Mouse (Mus musculus) forebrain, postnatal 0 days (tissue): ENCODE results near the gene Epsti1. TPM values are rescaled to one million over a fixed set of nuclear protein-coding genes. Genes with fewer than 3 reads are reported as not detected.

Source experiments
- ATAC-seq: fragments of 200-750 bp; cut with Nextera tagmentation; 2 replicates; pipeline ENCODE4 v1.8.0; 2017; ENCODE audit warnings: mild to moderate bottlenecking, moderate library complexity
- DNase-seq: peaks from one replicate; pipeline ENCODE4 v3.0.0-alpha.2; 2015
- H3K27ac ChIP-seq: fragments of 300-500 bp; sonication (generic); 2 replicates; pipeline ENCODE4 v1.5.1; 2014; ENCODE audit warnings: low read depth, mild to moderate bottlenecking, antibody characterized with exemption, low read length, moderate library complexity, mixed read lengths
- H3K27me3 ChIP-seq: fragments of 300-500 bp; sonication (generic); 2 replicates; pipeline ENCODE4 v1.6.1; 2014; ENCODE audit warnings: mild to moderate bottlenecking, low read length, mixed read lengths; ENCODE audit not compliant: insufficient read depth
- H3K36me3 ChIP-seq: fragments of 300-500 bp; sonication (generic); 2 replicates; pipeline ENCODE4 v1.6.1; 2014; ENCODE audit warnings: mild to moderate bottlenecking, moderate library complexity; ENCODE audit not compliant: insufficient read depth
- H3K4me1 ChIP-seq: fragments of 300-500 bp; sonication (generic); 2 replicates; pipeline ENCODE4 v1.6.1; 2014; ENCODE audit warnings: antibody characterized with exemption; ENCODE audit not compliant: insufficient read depth
- H3K4me2 ChIP-seq: fragments of 300-500 bp; sonication (generic); 2 replicates; pipeline ENCODE4 v1.6.1; 2014; ENCODE audit warnings: low read depth, mild to moderate bottlenecking, moderate library complexity
- H3K4me3 ChIP-seq: fragments of 300-500 bp; sonication (generic); 2 replicates; pipeline ENCODE4 v1.5.1; 2014; ENCODE audit warnings: low read depth, low read length, mixed read lengths
- H3K9ac ChIP-seq: fragments of 300-500 bp; sonication (generic); 2 replicates; pipeline ENCODE4 v1.6.1; 2014; ENCODE audit warnings: mild to moderate bottlenecking
- H3K9me3 ChIP-seq: fragments of 300-500 bp; sonication (generic); 2 replicates; pipeline ENCODE4 v1.6.1; 2016; ENCODE audit warnings: low read length
- CTCF ChIP-seq: sonication (generic); IDR thresholded peaks from 2 replicates; pipeline ENCODE4 v1.5.1; 2016; ENCODE audit warnings: antibody characterized with exemption, control low read depth, low read depth
- WGBS: fragments of 180-500 bp; shearing (Covaris S2); extraction: QIAGEN DNeasy Blood & Tissue Kit; methylation state at CpG from one replicate; pipeline ENCODE4 v1.1.7; 2014; 5-methylcytosine and 5-hydroxymethylcytosine counted together
- polyA plus RNA-seq: library from polyadenylated mRNA; unstranded; fragments of >200 nt; fragmentation: Nextera tagmentation; extraction: Ambion mirVana; gene quantifications from 2 replicates; pipeline ENCODE4 v1.2.1, GENCODE M21; 2015
- total RNA-seq: library from RNA; depleted of rRNA; stranded (reverse); fragments of >200 nt; gene quantifications from 2 replicates; pipeline ENCODE4 v1.2.3, GENCODE M21; 2014

Epsti1 gene
- total and polyA plus RNA-seq, 2 experiments from 2014 or later: 0.33 to 0.97 TPM

- TF ChIP-seq CTCF: no peak
- H3K36me3 ChIP-seq: no peaks in the 10 kb centered on the region
- H3K27ac ChIP-seq: no peak overlapping the region
- H3K4me2 ChIP-seq: no peak overlapping the region
- H3K27me3 ChIP-seq: no peaks in the 10 kb centered on the region
- DNase-seq: no peak
- ATAC-seq: no peak; the same call in 1 of the 2 replicates
- 46% methylated on average over 7 of the region's 7 CpGs for WGBS
- no peak overlapping the region for H3K4me3 ChIP-seq
- H3K9me3 ChIP-seq: no peaks in the 10 kb centered on the region
- no peaks in the 10 kb centered on the region for H3K4me1 ChIP-seq
- H3K9ac ChIP-seq: no peak overlapping the region
Observed at GRCm38 (mm10) chr14:77963525-77963924, 59.5 kb downstream of the Epsti1 start.

- Histone ChIP-seq H3K27ac (no peak overlapping the region), H3K36me3 (no peaks in the 10 kb centered on the region), H3K27me3 (no peaks in the 10 kb centered on the region), H3K9me3 (no peaks in the 10 kb centered on the region), H3K4me2 (no peak overlapping the region), H3K9ac (no peak overlapping the region), H3K4me3 (no peak overlapping the region), H3K4me1 (no peaks in the 10 kb centered on the region)
- 86% methylated on average over 4 of the region's 4 CpGs for WGBS
- ATAC-seq (no peak), DNase-seq (no peak)
- TF ChIP-seq CTCF: no peak
Observed at GRCm38 (mm10) chr14:77971355-77971754, 67.3 kb downstream of the Epsti1 start.

DNA sequence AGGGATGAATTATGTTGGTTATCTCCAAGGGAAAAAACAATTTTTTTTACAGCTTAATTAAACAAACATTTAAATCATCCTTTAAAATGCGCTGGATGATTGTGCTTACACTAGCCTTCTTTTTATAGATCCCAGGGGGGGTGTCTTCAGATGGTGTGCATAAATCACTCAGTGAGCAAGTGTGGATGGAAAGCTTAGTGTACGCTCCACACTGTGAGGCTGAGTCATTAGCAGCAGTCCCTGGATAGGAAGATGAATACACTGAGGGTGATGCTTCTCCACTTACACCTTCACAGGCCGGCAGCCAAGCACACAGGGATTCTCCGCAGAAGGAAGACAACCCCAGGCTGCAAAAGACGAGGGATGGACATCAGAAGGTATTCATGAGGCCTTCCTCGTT lies 70.2 kb downstream of the Epsti1 start:
- Histone ChIP-seq H3K27ac (no peak overlapping the region), H3K4me1 (no peaks in the 10 kb centered on the region), H3K27me3 (no peaks in the 10 kb centered on the region), H3K36me3 (no peaks in the 10 kb centered on the region), H3K9ac (no peak overlapping the region), H3K9me3 (no peaks in the 10 kb centered on the region), H3K4me2 (no peak overlapping the region), H3K4me3 (no peak overlapping the region)
- no peak for ATAC-seq
- no peak for TF ChIP-seq CTCF
- 60% methylated on average over 6 of the region's 6 CpGs for WGBS
- DNase-seq: no peak

DNA sequence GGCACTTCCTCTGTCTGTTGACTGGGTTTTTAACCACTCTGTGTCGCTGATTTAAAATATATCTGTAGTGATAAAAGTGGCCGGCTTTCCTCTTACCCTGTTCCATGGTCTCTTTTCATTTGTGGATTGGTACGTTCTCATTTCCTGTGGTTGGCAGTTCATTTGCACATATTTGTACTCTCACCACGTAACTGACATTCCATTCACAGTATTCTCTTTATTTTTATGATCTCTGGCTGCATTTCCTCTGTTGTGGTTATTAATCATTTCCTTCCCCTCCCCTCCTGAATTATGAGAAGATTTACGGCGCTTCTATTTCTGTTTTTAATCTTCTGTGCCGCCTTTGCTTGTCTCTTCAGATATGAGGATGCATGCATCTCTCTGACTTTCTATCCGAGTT lies 71.7 kb downstream of the Epsti1 start:
- no peaks in the 10 kb centered on the region for H3K4me1 ChIP-seq
- H3K27me3 ChIP-seq: no peaks in the 10 kb centered on the region
- no peak overlapping the region for H3K9ac ChIP-seq
- DNase-seq (no peak), ATAC-seq (no peak)
- H3K27ac ChIP-seq: no peak overlapping the region
- no peak overlapping the region for H3K4me2 ChIP-seq
- no peaks in the 10 kb centered on the region for H3K9me3 ChIP-seq
- no peak for TF ChIP-seq CTCF
- 86% methylated on average over 8 of the region's 8 CpGs for WGBS
- H3K4me3 ChIP-seq: no peak overlapping the region
- H3K36me3 ChIP-seq: no peaks in the 10 kb centered on the region

DNA sequence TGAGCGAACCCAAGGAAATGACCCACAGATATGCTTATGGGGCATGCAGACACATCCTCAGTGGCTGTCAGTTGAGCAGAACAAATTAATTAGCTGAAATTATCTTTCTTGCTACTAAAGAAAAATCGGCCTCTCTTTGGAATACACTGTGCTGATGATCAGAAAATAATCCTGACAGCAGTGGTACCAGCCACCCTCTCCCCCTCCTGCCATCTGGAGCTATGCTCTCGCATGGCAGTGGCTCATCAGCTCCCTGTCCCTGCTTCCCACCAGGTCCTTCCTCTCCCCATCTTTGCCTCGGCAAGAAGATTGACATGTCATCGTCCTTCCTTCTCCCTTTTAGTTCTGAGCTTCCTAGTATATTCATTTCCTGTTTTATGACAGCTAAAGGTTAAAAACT lies 77.5 kb downstream of the Epsti1 start:
- Histone ChIP-seq H3K9me3 (no peaks in the 10 kb centered on the region), H3K27ac (no peak overlapping the region), H3K4me3 (no peak overlapping the region), H3K36me3 (no peaks in the 10 kb centered on the region), H3K27me3 (no peaks in the 10 kb centered on the region), H3K4me2 (no peak overlapping the region), H3K4me1 (no peaks in the 10 kb centered on the region), H3K9ac (no peak overlapping the region)
- DNase-seq (no peak), ATAC-seq (no peak)
- 44% methylated on average over 5 of the region's 5 CpGs for WGBS
- TF ChIP-seq CTCF: no peak

GRCm38 (mm10) chr14:77997731-77998130 lies 93.7 kb downstream of the Epsti1 start:
- Histone ChIP-seq H3K36me3 (no peaks in the 10 kb centered on the region), H3K4me3 (no peak overlapping the region), H3K4me2 (no peak overlapping the region), H3K9me3 (no peaks in the 10 kb centered on the region), H3K4me1 (peaks cover 8% of the 10 kb centered on the region; the same call in 1 of the 2 replicates), H3K9ac (no peak overlapping the region), H3K27ac (0 out of 2 replicates have a peak overlapping the region, but pooled peaks have one; percentile 15), H3K27me3 (no peaks in the 10 kb centered on the region)
- no peak for TF ChIP-seq CTCF
- no peak for ATAC-seq
- DNase-seq: no peak

DNA sequence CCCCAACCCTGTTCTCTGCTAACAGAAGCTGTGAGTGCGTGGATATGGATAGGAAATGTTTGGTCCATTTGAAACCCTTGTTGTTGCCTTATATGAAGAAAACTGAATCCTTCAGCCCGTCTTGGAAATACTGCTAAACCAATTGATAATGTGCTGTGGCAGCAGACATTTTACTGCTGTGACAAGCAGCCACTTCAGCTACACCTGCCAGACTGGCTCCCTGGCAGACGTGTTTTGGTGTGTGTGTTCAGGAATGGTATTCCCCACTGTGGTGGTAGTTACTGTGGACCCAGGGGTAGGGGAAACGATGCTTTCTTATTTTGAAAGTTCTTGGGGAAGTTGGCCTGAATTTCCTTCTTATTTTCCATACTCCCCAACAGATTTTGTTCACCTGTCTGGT lies 100.4 kb downstream of the Epsti1 start:
- Histone ChIP-seq H3K9me3 (no peaks in the 10 kb centered on the region), H3K27me3 (no peaks in the 10 kb centered on the region), H3K4me3 (no peak overlapping the region), H3K27ac (no peak overlapping the region), H3K9ac (no peak overlapping the region), H3K4me2 (no peak overlapping the region), H3K36me3 (no peaks in the 10 kb centered on the region), H3K4me1 (no peaks in the 10 kb centered on the region)
- DNase-seq (no peak), ATAC-seq (no peak)
- no peak for TF ChIP-seq CTCF
- WGBS: 81% methylated on average over 4 of the region's 4 CpGs

- H3K9ac ChIP-seq: no peak overlapping the region
Observed at GRCm38 (mm10) chr14:78008019-78008418, 104.0 kb downstream of the Epsti1 start.

More at GRCm38 (mm10) chr14:78008019-78008418, 104.0 kb downstream of the Epsti1 start:
- DNase-seq: no peak
- peak; percentile 8; the same call in 1 of the 2 replicates for TF ChIP-seq CTCF
- Histone ChIP-seq H3K4me3 (no peak overlapping the region), H3K27me3 (no peaks in the 10 kb centered on the region), H3K27ac (no peak overlapping the region), H3K9me3 (no peaks in the 10 kb centered on the region), H3K36me3 (no peaks in the 10 kb centered on the region), H3K4me1 (no peaks in the 10 kb centered on the region), H3K4me2 (no peak overlapping the region)
- ATAC-seq: peak; percentile 27; the same call in 1 of the 2 replicates
- 23% methylated on average over 6 of the region's 6 CpGs for WGBS
